Mouse (Mus musculus) intestine, embryonic 15.5 days (tissue): ENCODE measurements around the gene Wfdc17. TPM values are rescaled to one million over a fixed set of nuclear protein-coding genes. Genes with fewer than 3 reads are reported as not detected.

ENCODE experiments used
- ATAC-seq: fragments of 200-750 bp; cut with Nextera tagmentation; 2 replicates; pipeline ENCODE4 v1.8.0; 2017; ENCODE audit warnings: moderate TSS enrichment, moderate library complexity
- H3K27ac ChIP-seq: fragments of 300-500 bp; sonication (generic); 2 replicates; pipeline ENCODE4 v1.5.1; 2015; ENCODE audit warnings: mild to moderate bottlenecking, inconsistent platforms
- H3K27me3 ChIP-seq: fragments of 300-500 bp; sonication (generic); replicated peaks from 2 replicates; pipeline ENCODE4 v1.6.1; 2015; ENCODE audit warnings: inconsistent platforms
- H3K36me3 ChIP-seq: fragments of 300-500 bp; sonication (generic); 2 replicates; pipeline ENCODE4 v1.6.1; 2015; ENCODE audit warnings: inconsistent platforms
- H3K4me1 ChIP-seq: fragments of 300-500 bp; sonication (generic); replicated peaks from 2 replicates; pipeline ENCODE4 v1.6.1; 2015; ENCODE audit warnings: inconsistent platforms
- H3K4me2 ChIP-seq: fragments of 300-500 bp; sonication (generic); replicated peaks from 2 replicates; pipeline ENCODE4 v1.6.1; 2015; ENCODE audit warnings: mild to moderate bottlenecking, inconsistent platforms
- H3K4me3 ChIP-seq: fragments of 300-500 bp; sonication (generic); replicated peaks from 2 replicates; pipeline ENCODE4 v1.5.1; 2015; ENCODE audit warnings: inconsistent platforms
- H3K9ac ChIP-seq: fragments of 300-500 bp; sonication (generic); 2 replicates; pipeline ENCODE4 v1.6.1; 2015; ENCODE audit warnings: inconsistent platforms
- H3K9me3 ChIP-seq: fragments of 300-500 bp; sonication (generic); 2 replicates; pipeline ENCODE4 v1.6.1; 2016; ENCODE audit warnings: inconsistent platforms
- WGBS: fragments of 180-500 bp; shearing (Covaris S2); methylation state at CpG from one replicate; pipeline ENCODE4 v1.1.7; 2015; 5-methylcytosine and 5-hydroxymethylcytosine counted together
- polyA plus RNA-seq: library from polyadenylated mRNA; unstranded; fragments of >200 nt; fragmentation: Nextera tagmentation; extraction: Ambion mirVana; gene quantifications from 2 replicates; pipeline ENCODE4 v1.2.1, GENCODE M21; 2015

Gene Wfdc17
- polyA plus RNA-seq, 1 experiment from 2014 or later, result 1.9 TPM

- no peak for ATAC-seq
- Histone ChIP-seq H3K4me3 (no peak overlapping the region), H3K27me3 (no peaks in the 10 kb centered on the region), H3K4me1 (no peaks in the 10 kb centered on the region), H3K9ac (no peak overlapping the region), H3K27ac (no peak overlapping the region), H3K9me3 (no peaks in the 10 kb centered on the region), H3K36me3 (no peaks in the 10 kb centered on the region), H3K4me2 (no peak overlapping the region)
- 84% methylated on average over 6 of the region's 6 CpGs for WGBS
These were observed 13.4 kb downstream of the Wfdc17 start for GRCm38 (mm10) chr11:83717042-83717665.

- Histone ChIP-seq H3K9ac (no peak overlapping the region), H3K27me3 (no peaks in the 10 kb centered on the region), H3K4me3 (no peak overlapping the region), H3K36me3 (no peaks in the 10 kb centered on the region), H3K4me2 (no peak overlapping the region), H3K9me3 (no peaks in the 10 kb centered on the region), H3K4me1 (no peaks in the 10 kb centered on the region), H3K27ac (no peak overlapping the region)
- ATAC-seq, result no peak
These were observed 17.0 kb downstream of the Wfdc17 start for GRCm38 (mm10) chr11:83720766-83721165.

- Histone ChIP-seq H3K4me2 (no peak overlapping the region), H3K9me3 (no peaks in the 10 kb centered on the region)
- WGBS, result 56% methylated on average over 3 of the region's 3 CpGs
These were observed 25.1 kb downstream of the Wfdc17 start for GRCm38 (mm10) chr11:83728757-83729432.

GRCm38 (mm10) chr11:83731116-83731515 is 27.3 kb downstream of the Wfdc17 start:
- WGBS, result 76% methylated on average over 1 of the region's 1 CpGs

More at GRCm38 (mm10) chr11:83728757-83729432, 25.1 kb downstream of the Wfdc17 start:
- ATAC-seq, result no peak
- Histone ChIP-seq H3K4me1 (no peaks in the 10 kb centered on the region), H3K36me3 (no peaks in the 10 kb centered on the region), H3K27me3 (no peaks in the 10 kb centered on the region), H3K9ac (no peak overlapping the region), H3K4me3 (no peak overlapping the region), H3K27ac (no peak overlapping the region)

GRCm38 (mm10) chr11:83733071-83733640 is 29.4 kb downstream of the Wfdc17 start:
- Histone ChIP-seq H3K4me3 (no peak overlapping the region), H3K36me3 (no peaks in the 10 kb centered on the region), H3K4me1 (no peaks in the 10 kb centered on the region), H3K4me2 (no peak overlapping the region), H3K9ac (no peak overlapping the region), H3K9me3 (no peaks in the 10 kb centered on the region), H3K27ac (no peak overlapping the region), H3K27me3 (no peaks in the 10 kb centered on the region)
- WGBS, result 78% methylated on average over 5 of the region's 5 CpGs
- ATAC-seq, result no peak

More at GRCm38 (mm10) chr11:83731116-83731515, 27.3 kb downstream of the Wfdc17 start:
- Histone ChIP-seq H3K9ac (no peak overlapping the region), H3K4me1 (no peaks in the 10 kb centered on the region), H3K27me3 (no peaks in the 10 kb centered on the region), H3K4me2 (no peak overlapping the region), H3K27ac (no peak overlapping the region), H3K4me3 (no peak overlapping the region), H3K9me3 (no peaks in the 10 kb centered on the region), H3K36me3 (no peaks in the 10 kb centered on the region)
- ATAC-seq, result no peak

GRCm38 (mm10) chr11:83734215-83734614 is 30.4 kb downstream of the Wfdc17 start:
- Histone ChIP-seq H3K9me3 (no peaks in the 10 kb centered on the region), H3K9ac (no peak overlapping the region), H3K27ac (no peak overlapping the region), H3K4me2 (no peak overlapping the region), H3K4me3 (no peak overlapping the region), H3K4me1 (no peaks in the 10 kb centered on the region), H3K27me3 (no peaks in the 10 kb centered on the region), H3K36me3 (no peaks in the 10 kb centered on the region)
- no peak for ATAC-seq
- WGBS, result 76% methylated on average over 1 of the region's 1 CpGs

GRCm38 (mm10) chr11:83735881-83736280 is 32.1 kb downstream of the Wfdc17 start:
- WGBS, result 62% methylated on average over 2 of the region's 2 CpGs
- Histone ChIP-seq H3K27ac (no peak overlapping the region), H3K36me3 (no peaks in the 10 kb centered on the region), H3K9ac (no peak overlapping the region), H3K27me3 (no peaks in the 10 kb centered on the region), H3K9me3 (no peaks in the 10 kb centered on the region), H3K4me2 (no peak overlapping the region), H3K4me3 (no peak overlapping the region), H3K4me1 (no peaks in the 10 kb centered on the region)
- no peak for ATAC-seq

GRCm38 (mm10) chr11:83737109-83737558 is 33.3 kb downstream of the Wfdc17 start:
- no peak for ATAC-seq
- Histone ChIP-seq H3K9me3 (no peaks in the 10 kb centered on the region), H3K9ac (no peak overlapping the region), H3K4me3 (no peak overlapping the region), H3K27ac (no peak overlapping the region), H3K4me2 (no peak overlapping the region), H3K4me1 (no peaks in the 10 kb centered on the region), H3K36me3 (no peaks in the 10 kb centered on the region), H3K27me3 (no peaks in the 10 kb centered on the region)
- 73% methylated on average over 3 of the region's 3 CpGs for WGBS

GRCm38 (mm10) chr11:83739241-83739640 is 35.5 kb downstream of the Wfdc17 start:
- no peak overlapping the region for H3K4me3 ChIP-seq
- WGBS, result 21% methylated on average over 5 of the region's 5 CpGs
- no peaks in the 10 kb centered on the region for H3K27me3 ChIP-seq
- H3K4me1 ChIP-seq, result no peaks in the 10 kb centered on the region
- no peaks in the 10 kb centered on the region for H3K36me3 ChIP-seq
- no peaks in the 10 kb centered on the region for H3K9me3 ChIP-seq
- no peak overlapping the region for H3K27ac ChIP-seq
- ATAC-seq, result no peak
- H3K4me2 ChIP-seq, result no peak overlapping the region
- H3K9ac ChIP-seq, result no peak overlapping the region

GRCm38 (mm10) chr11:83740443-83740991 is 36.7 kb downstream of the Wfdc17 start:
- Histone ChIP-seq H3K9me3 (no peaks in the 10 kb centered on the region), H3K27ac (no peak overlapping the region), H3K36me3 (no peaks in the 10 kb centered on the region), H3K27me3 (no peaks in the 10 kb centered on the region), H3K9ac (no peak overlapping the region), H3K4me3 (no peak overlapping the region), H3K4me1 (no peaks in the 10 kb centered on the region), H3K4me2 (no peak overlapping the region)
- no peak for ATAC-seq
- 70% methylated on average over 4 of the region's 4 CpGs for WGBS

GRCm38 (mm10) chr11:83741841-83742240 is 38.0 kb downstream of the Wfdc17 start:
- no peaks in the 10 kb centered on the region for H3K36me3 ChIP-seq
- H3K4me3 ChIP-seq, result no peak overlapping the region
- WGBS, result 66% methylated on average over 5 of the region's 5 CpGs
- no peak overlapping the region for H3K4me2 ChIP-seq
- no peak overlapping the region for H3K27ac ChIP-seq
- H3K4me1 ChIP-seq, result no peaks in the 10 kb centered on the region
- no peak for ATAC-seq
- H3K27me3 ChIP-seq, result no peaks in the 10 kb centered on the region
- no peak overlapping the region for H3K9ac ChIP-seq
- H3K9me3 ChIP-seq, result no peaks in the 10 kb centered on the region

- WGBS, result 62% methylated on average over 9 of the region's 9 CpGs
- ATAC-seq, result no peak
- H3K27ac ChIP-seq, result no peak overlapping the region
These were observed 39.1 kb downstream of the Wfdc17 start for GRCm38 (mm10) chr11:83742731-83743355.

More at GRCm38 (mm10) chr11:83742731-83743355, 39.1 kb downstream of the Wfdc17 start:
- H3K9ac ChIP-seq, result no peak overlapping the region
- no peak overlapping the region for H3K4me3 ChIP-seq
- H3K36me3 ChIP-seq, result no peaks in the 10 kb centered on the region
- H3K27me3 ChIP-seq, result no peaks in the 10 kb centered on the region
- no peaks in the 10 kb centered on the region for H3K4me1 ChIP-seq
- H3K9me3 ChIP-seq, result no peaks in the 10 kb centered on the region
- no peak overlapping the region for H3K4me2 ChIP-seq
